Mouse (Mus musculus): ENCODE results near the gene Zbtb21. TPM values are rescaled to one million over a fixed set of nuclear protein-coding genes. Genes with fewer than 3 reads are reported as not detected.
"Not testable (repeated sequence)": the region's sequence is repeated elsewhere in the genome, so short reads cannot be mapped to it uniquely, and the experiment has no call there.

Zbtb21 gene
- polyA plus RNA-seq (2012; rRNA removed): 17.3 and 20.0 TPM in 2 replicates
- 11.9 and 14.5 TPM in 2 replicates for polyA plus RNA-seq (2014; fragmentation: Nextera tagmentation; extraction: Ambion mirVana)

DNA sequence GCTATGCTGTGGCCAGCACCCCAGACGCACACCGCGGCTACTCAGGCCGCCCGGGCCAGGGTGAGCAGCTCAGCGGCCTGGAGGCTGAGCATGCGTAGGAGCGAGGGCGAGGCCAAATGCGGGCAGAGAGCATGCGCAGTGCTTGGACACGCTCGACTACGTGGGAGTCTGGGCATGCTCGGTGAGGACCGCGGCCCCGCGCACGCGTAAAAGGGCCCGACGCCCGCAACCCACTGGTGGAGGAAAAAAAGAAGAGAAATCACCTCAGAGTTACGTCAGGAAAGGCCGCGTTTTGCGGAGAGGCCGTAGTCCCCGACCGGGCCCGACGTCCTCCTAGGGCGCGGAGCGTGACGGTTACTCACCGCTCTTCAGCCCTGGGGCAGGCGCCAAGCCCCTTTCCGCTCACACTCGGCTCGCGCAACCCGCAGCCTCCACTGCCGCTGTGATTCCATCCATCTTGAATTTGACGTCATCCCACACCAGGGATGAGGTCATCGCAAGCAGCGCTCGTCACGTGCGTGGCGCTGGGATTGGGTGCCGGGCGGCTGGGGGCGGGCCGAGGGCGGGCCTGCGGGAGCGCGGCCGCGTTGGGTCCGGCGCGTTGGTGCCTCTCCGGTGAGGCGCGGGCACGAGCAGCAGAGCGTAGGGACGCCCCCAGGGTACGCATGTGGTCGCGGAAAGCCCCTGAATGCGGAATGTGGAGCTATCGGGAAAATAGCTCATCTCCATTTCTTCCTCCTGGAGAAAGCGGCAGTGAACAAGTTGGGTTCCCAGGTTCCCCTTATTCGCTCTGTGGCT is at the start of gene Zbtb21, which contains the start of gene C2cd2:
Gene Zbtb21, minus strand, starts transcription at position 472 of the 798 bp plus-strand sequence.
Gene C2cd2, minus strand, starts transcription at position 448 of the 798 bp plus-strand sequence.
- peak; percentile 96 for DNase-seq (ENCODE audit: low spot score)
- no peaks in the 10 kb centered on the region for H3K9me3 ChIP-seq (ENCODE audit: control insufficient read depth, low read length)
- peak; percentile 94; the same call in 1 of the 2 replicates for TF ChIP-seq POLR2A (IDR thresholded peaks at IDR 0.05; ENCODE audit: borderline replicate concordance, extremely low read depth, insufficient read depth, insufficient read length)
- H3K4me1 ChIP-seq (ENCODE audit: control insufficient read depth, insufficient read depth, low read length): peaks cover 3% of the 10 kb centered on the region; the same call in 1 of the 2 replicates
- peak; percentile 98 for ATAC-seq (ENCODE audit: low FRiP score, low read depth)
- H3K27me3 ChIP-seq (ENCODE audit: control insufficient read depth, insufficient read depth, low read length): no peaks in the 10 kb centered on the region
- peak within 1 kb of the TSS; percentile 88 for H3K9ac ChIP-seq (ENCODE audit: low read depth, low read length, severe bottlenecking)
- peak within 1 kb of the TSS; percentile 70 for H3K4me2 ChIP-seq (replicated peaks; ENCODE audit: low read depth, low read length, severe bottlenecking)
- peak within 1 kb of the TSS; percentile 99 for H3K27ac ChIP-seq (replicated peaks; ENCODE audit: low read depth, low read length)
- WGBS: under 1% methylated on average over 69 of the region's 78 CpGs
- peak within 1 kb of the TSS; percentile 85 for H3K4me3 ChIP-seq (replicated peaks; ENCODE audit: low read length)
- H3K36me3 ChIP-seq (ENCODE audit: control insufficient read depth, insufficient read depth, low read length): no peaks in the 10 kb centered on the region

- H3K9ac ChIP-seq (ENCODE audit: low read depth, low read length, severe bottlenecking): peak overlapping the region; percentile 47
- H3K4me3 ChIP-seq (replicated peaks; ENCODE audit: low read length): peak overlapping the region; percentile 49
- WGBS: 0% methylated on average over 8 of the region's 8 CpGs
- not testable (repeated sequence) for DNase-seq (ENCODE audit: low spot score); H3K4me1 ChIP-seq (ENCODE audit: control insufficient read depth, insufficient read depth, low read length); H3K36me3 ChIP-seq (ENCODE audit: control insufficient read depth, insufficient read depth, low read length); H3K27me3 ChIP-seq (ENCODE audit: control insufficient read depth, insufficient read depth, low read length)
- ATAC-seq (ENCODE audit: low FRiP score, low read depth): peak; percentile 77
- peak overlapping the region; percentile 40 for H3K4me2 ChIP-seq (replicated peaks; ENCODE audit: low read depth, low read length, severe bottlenecking)
- H3K27ac ChIP-seq (replicated peaks; ENCODE audit: low read depth, low read length): 0 out of 2 replicates have a peak overlapping the region, but pooled peaks have one; percentile 67
- peaks cover 16% of the 10 kb centered on the region for H3K9me3 ChIP-seq (ENCODE audit: control insufficient read depth, low read length)
Observed at GRCm38 (mm10) chr16:97997383-97997731, 34.9 kb upstream of the Zbtb21 start.

GRCm38 (mm10) chr16:97996616-97997382 is 34.4 kb upstream of the Zbtb21 start, which contains the start of gene B230307C23Rik:
Gene B230307C23Rik, plus strand, starts transcription at chr16:97997315.
- peak within 1 kb of the TSS; percentile 67 for H3K27ac ChIP-seq (replicated peaks; ENCODE audit: low read depth, low read length)
- peak within 1 kb of the TSS; percentile 40 for H3K4me2 ChIP-seq (replicated peaks; ENCODE audit: low read depth, low read length, severe bottlenecking)
- peak within 1 kb of the TSS; percentile 47 for H3K9ac ChIP-seq (ENCODE audit: low read depth, low read length, severe bottlenecking)
- peak; percentile 87 for DNase-seq (ENCODE audit: low spot score)
- H3K27me3 ChIP-seq (ENCODE audit: control insufficient read depth, insufficient read depth, low read length): no peaks in the 10 kb centered on the region
- no peaks in the 10 kb centered on the region for H3K4me1 ChIP-seq (ENCODE audit: control insufficient read depth, insufficient read depth, low read length)
- peak; percentile 99 for ATAC-seq (ENCODE audit: low FRiP score, low read depth)
- no peak for TF ChIP-seq POLR2A (IDR thresholded peaks at IDR 0.05; ENCODE audit: borderline replicate concordance, extremely low read depth, insufficient read depth, insufficient read length)
- peak within 1 kb of the TSS; percentile 49 for H3K4me3 ChIP-seq (replicated peaks; ENCODE audit: low read length)
- 3% methylated on average over 22 of the region's 22 CpGs for WGBS
- peaks cover 11% of the 10 kb centered on the region; the same call in 1 of the 2 replicates for H3K9me3 ChIP-seq (ENCODE audit: control insufficient read depth, low read length)
- no peaks in the 10 kb centered on the region for H3K36me3 ChIP-seq (ENCODE audit: control insufficient read depth, insufficient read depth, low read length)

DNA sequence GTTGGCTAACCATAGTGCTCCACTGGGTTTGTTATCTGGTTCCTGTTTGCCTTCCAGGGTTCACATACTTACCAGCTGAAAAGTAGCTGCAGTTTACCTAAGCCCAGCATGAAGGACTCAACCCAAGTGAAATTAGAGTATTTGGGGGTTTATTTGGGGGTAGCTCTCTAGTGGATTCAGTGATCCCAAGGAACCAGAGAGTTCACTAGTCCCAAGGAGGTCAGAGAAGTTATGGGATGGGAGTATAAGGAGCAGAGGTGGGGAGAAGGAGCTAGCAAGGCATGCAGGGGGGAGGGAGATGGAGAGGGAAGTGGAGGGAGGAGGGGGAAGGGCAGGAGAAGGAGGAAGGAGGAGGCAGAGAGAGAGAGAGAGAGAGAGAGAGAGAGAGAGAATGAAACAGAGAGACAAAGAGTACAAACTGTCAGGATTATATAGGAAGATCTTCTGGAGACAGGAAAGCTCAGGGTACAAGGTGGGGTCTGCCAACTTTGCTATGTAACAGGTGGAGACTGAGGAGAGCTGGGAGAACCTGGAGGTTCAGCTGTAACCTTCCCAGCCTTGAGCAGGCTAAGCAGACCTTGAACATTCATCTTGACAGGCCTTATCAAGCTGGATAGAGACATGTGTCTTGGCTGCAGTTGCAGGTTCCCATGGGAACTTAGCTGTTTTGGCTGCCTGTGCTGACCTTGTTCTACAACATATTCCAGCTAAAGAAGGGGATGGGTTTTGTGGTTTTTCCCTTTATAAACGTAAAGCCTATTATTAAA is 33.6 kb upstream of the Zbtb21 start:
- Histone ChIP-seq H3K27me3 (ENCODE audit: control insufficient read depth, insufficient read depth, low read length) (no peaks in the 10 kb centered on the region), H3K9me3 (ENCODE audit: control insufficient read depth, low read length) (peaks cover 8% of the 10 kb centered on the region; the same call in 1 of the 2 replicates), H3K4me3 (replicated peaks; ENCODE audit: low read length) (peak overlapping the region; percentile 49), H3K36me3 (ENCODE audit: control insufficient read depth, insufficient read depth, low read length) (no peaks in the 10 kb centered on the region), H3K4me1 (ENCODE audit: control insufficient read depth, insufficient read depth, low read length) (no peaks in the 10 kb centered on the region), H3K27ac (replicated peaks; ENCODE audit: low read depth, low read length) (no peak overlapping the region), H3K9ac (ENCODE audit: low read depth, low read length, severe bottlenecking) (0 out of 2 replicates have a peak overlapping the region, but pooled peaks have one; percentile 47), H3K4me2 (replicated peaks; ENCODE audit: low read depth, low read length, severe bottlenecking) (peak overlapping the region; percentile 40)
- DNase-seq (ENCODE audit: low spot score): no peak
- WGBS: 43% methylated on average over 1 of the region's 1 CpGs
- ATAC-seq (ENCODE audit: low FRiP score, low read depth): no peak
- TF ChIP-seq POLR2A (IDR thresholded peaks at IDR 0.05; ENCODE audit: borderline replicate concordance, extremely low read depth, insufficient read depth, insufficient read length): no peak

DNA sequence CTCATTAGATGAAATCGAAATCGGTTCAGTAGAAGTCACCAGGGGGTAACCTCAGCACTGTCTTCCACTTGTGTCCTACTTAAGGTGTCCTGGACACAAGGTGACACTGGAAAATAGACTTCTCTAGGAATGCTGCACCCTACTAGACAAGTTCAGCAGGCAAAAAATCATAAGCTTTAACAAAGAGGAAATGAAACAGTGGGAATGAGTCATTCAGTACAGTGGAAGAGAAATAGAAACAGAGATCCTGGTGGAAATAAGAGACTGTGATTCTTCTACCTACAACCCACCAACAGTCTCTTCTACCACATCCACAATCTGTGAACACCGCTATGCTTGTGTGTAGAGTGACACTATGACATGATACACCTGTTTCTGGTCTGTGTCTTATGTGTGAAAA is 30.1 kb upstream of the Zbtb21 start:
- not testable (repeated sequence) for H3K4me1 ChIP-seq (ENCODE audit: control insufficient read depth, insufficient read depth, low read length); H3K36me3 ChIP-seq (ENCODE audit: control insufficient read depth, insufficient read depth, low read length); H3K9ac ChIP-seq (ENCODE audit: low read depth, low read length, severe bottlenecking); DNase-seq (ENCODE audit: low spot score); H3K4me2 ChIP-seq (replicated peaks; ENCODE audit: low read depth, low read length, severe bottlenecking); H3K27ac ChIP-seq (replicated peaks; ENCODE audit: low read depth, low read length); H3K9me3 ChIP-seq (ENCODE audit: control insufficient read depth, low read length); H3K27me3 ChIP-seq (ENCODE audit: control insufficient read depth, insufficient read depth, low read length); H3K4me3 ChIP-seq (replicated peaks; ENCODE audit: low read length); ATAC-seq (ENCODE audit: low FRiP score, low read depth)
- 84% methylated on average over 3 of the region's 3 CpGs for WGBS

Measured in limb, embryonic 14.5 days (tissue).